Mouse (Mus musculus) bone marrow macrophage, adult 2 months (primary cell): ENCODE results near the gene Nek8.

ENCODE experiments used
- CTCF ChIP-seq: IDR thresholded peaks from 2 replicates; pipeline ENCODE4 v1.5.1; 2012; ENCODE audit warnings: low read depth, mild to moderate bottlenecking, low read length, moderate library complexity
- POLR2A ChIP-seq: IDR thresholded peaks from 2 replicates; pipeline ENCODE4 v1.6.1; 2012; ENCODE audit warnings: mild to moderate bottlenecking, low read depth, low read length, borderline replicate concordance

DNA sequence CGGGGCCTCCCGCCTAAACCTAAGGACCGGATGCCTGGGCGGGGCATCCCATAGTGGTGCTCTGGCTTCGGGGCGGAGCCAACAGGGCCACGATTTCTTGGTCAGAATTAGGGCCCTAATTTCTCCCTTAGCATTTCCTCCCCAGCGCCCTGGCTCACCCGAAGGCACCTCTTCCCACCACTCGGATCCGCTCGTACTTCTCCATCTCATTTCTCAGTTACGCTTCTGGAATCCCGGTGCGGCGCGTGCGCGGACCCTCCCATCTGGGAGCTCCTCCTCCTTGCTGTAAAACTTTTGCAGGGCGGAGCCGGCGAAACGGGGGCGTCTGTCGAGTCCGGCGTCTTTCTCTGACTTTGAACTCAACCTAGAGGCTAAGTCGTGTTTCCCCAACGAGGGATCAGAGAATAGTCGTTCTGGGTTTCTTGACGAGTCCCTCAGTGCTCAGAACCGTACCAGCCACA lies at the start of gene Nek8, which contains the start of gene Tlcd1:
- TF ChIP-seq CTCF = no peak
- peak; percentile 33; the same call in 1 of the 2 replicates for TF ChIP-seq POLR2A
